Mouse (Mus musculus): ENCODE data around the gene Ppfia4.
"Not testable (repeated sequence)": the region's sequence is repeated elsewhere in the genome, so short reads cannot be mapped to it uniquely, and the experiment has no call there.

DNA sequence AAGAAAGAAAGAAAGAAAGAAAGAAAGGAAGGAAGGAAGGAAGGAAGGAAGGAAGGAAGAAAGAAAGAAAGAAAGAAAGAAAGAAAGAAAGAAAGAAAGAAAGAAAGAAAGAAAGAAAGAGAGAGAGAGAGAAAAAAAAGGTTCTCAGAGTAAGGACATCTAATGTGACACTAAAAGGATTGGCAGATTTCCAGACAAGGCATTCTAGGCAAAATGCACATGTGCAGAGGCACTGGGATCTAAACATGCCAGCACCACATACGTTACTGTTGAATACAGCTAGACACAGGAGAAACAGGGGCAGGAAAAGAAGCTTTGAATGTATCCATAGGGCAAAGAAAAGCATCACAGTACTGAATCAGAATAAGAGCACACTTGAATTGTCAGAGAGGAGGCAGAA lies 83.0 kb downstream of the Ppfia4 start:
- not testable (repeated sequence) for TF ChIP-seq TCF12 (IDR thresholded peaks at IDR 0.05; ENCODE audit: insufficient read depth, poor library complexity, severe bottlenecking); POLR2A (IDR thresholded peaks at IDR 0.05; ENCODE audit: insufficient read length, low read depth); POLR2AphosphoS2 (IDR thresholded peaks at IDR 0.05; ENCODE audit: insufficient read length, low read depth); MYOD1 (IDR thresholded peaks at IDR 0.05; ENCODE audit: control insufficient read depth in 1 of 3, insufficient read length in 2 of 3, low read depth in 2 of 3); E2F4 (IDR thresholded peaks at IDR 0.05; ENCODE audit: insufficient read depth)
